Mouse (Mus musculus) layer of hippocampus, postnatal 14 days (tissue): ENCODE results near the gene Ehmt2. TPM values are rescaled to one million over a fixed set of nuclear protein-coding genes. Genes with fewer than 3 reads are reported as not detected.
"Not testable (repeated sequence)": the region's sequence is repeated elsewhere in the genome, so short reads cannot be mapped to it uniquely, and the experiment has no call there.

Source experiments
- DNase-seq, 2 experiments: peaks; one replicate each; pipeline ENCODE4 v3.0.0; 2021 to 2022; ENCODE audit warnings: low spot score in 2 of 2, mixed read lengths in 1 of 2
- microRNA-seq, 2 experiments: library from miRNA; unstranded; fragments of <30 nt; microRNA quantifications; one replicate each; pipeline ENCODE4 v1.2.0; 2021
- total RNA-seq, 2 experiments: library from RNA; stranded (reverse); gene quantifications; 2 replicates each; pipeline ENCODE4 v1.2.3; 2021

Ehmt2 gene
- total RNA-seq, 2 experiments from 2014 or later, result 168 to 173 TPM

GRCm38 (mm10) chr17:34951636-34952377 is 53.5 kb downstream of the Ehmt2 start:
- DNase-seq, result no peak

- peak; percentile 82 to 84 for DNase-seq
Measured at GRCm38 (mm10) chr17:34952378-34953040, 54.2 kb downstream of the Ehmt2 start.

- no peak for DNase-seq
Measured at GRCm38 (mm10) chr17:34953258-34953657, 55.0 kb downstream of the Ehmt2 start.

- no peak for DNase-seq
Measured at GRCm38 (mm10) chr17:34953904-34954303, 55.6 kb downstream of the Ehmt2 start.

GRCm38 (mm10) chr17:34954831-34955230 is 56.6 kb downstream of the Ehmt2 start:
- no peak for DNase-seq

- no peak for DNase-seq
Measured at GRCm38 (mm10) chr17:34955884-34956283, 57.6 kb downstream of the Ehmt2 start.

- no peak for DNase-seq
Measured at GRCm38 (mm10) chr17:34956340-34956739, 58.1 kb downstream of the Ehmt2 start.

GRCm38 (mm10) chr17:34957291-34957690 is 59.0 kb downstream of the Ehmt2 start:
- not testable (repeated sequence) for DNase-seq

- DNase-seq, result not testable (repeated sequence)
Measured at GRCm38 (mm10) chr17:34957966-34958365, 59.7 kb downstream of the Ehmt2 start.

GRCm38 (mm10) chr17:34958734-34959129 is 60.5 kb downstream of the Ehmt2 start:
- not testable (repeated sequence) for DNase-seq

GRCm38 (mm10) chr17:34959130-34959778 is 61.0 kb downstream of the Ehmt2 start, which contains the start of gene Hspa1b:
Hspa1b (minus strand) TSS chr17:34959238.
- peak; percentile 73 to 75 for DNase-seq

- DNase-seq, result no peak
Measured at GRCm38 (mm10) chr17:34959881-34960515, 61.7 kb downstream of the Ehmt2 start.

GRCm38 (mm10) chr17:34960702-34961493 is 62.6 kb downstream of the Ehmt2 start:
- DNase-seq, result no peak

- DNase-seq, result no peak
Measured at GRCm38 (mm10) chr17:34962125-34962524, 63.9 kb downstream of the Ehmt2 start.

- DNase-seq, result no peak
Measured at GRCm38 (mm10) chr17:34962841-34963240, 64.6 kb downstream of the Ehmt2 start.

Small RNA genes lying within 50 kb of the gene (microRNA-seq; reads per million reads assigned to microRNA genes)
- gene Mir6972, result 0 reads per million in 2 experiments

Other genes with a start within 250 kb of the Ehmt2 start
- gene Tnxb, start 227.9 kb upstream of the Ehmt2 start, total RNA-seq, result 1 to 10 TPM; 4.6 to 5.4 TPM
- 10 to 100 TPM; 11.6 to 14.0 TPM for gene C4b, start 154.6 kb upstream of the Ehmt2 start, total RNA-seq
- gene Cyp21a1, start 93.9 kb upstream of the Ehmt2 start, total RNA-seq, result not detected
- gene Stk19, start 61.5 kb upstream of the Ehmt2 start, total RNA-seq, result 10 to 100 TPM; 59.6 to 62.9 TPM
- gene Dxo, start 61.5 kb upstream of the Ehmt2 start, total RNA-seq, result 10 to 100 TPM; 35.9 to 39.3 TPM
- gene Skiv2l, start 48.3 kb upstream of the Ehmt2 start, total RNA-seq, result 10 to 100 TPM; 70.8 to 76.4 TPM
- gene Nelfe, start 48.1 kb upstream of the Ehmt2 start, total RNA-seq, result 10 to 100 TPM; 29.6 to 30.9 TPM
- gene Cfb, start 36.0 kb upstream of the Ehmt2 start, total RNA-seq, result under 1 TPM in 1 of 2 experiments, not detected in 1; 0.23 TPM
- gene Zbtb12, start 19.0 kb upstream of the Ehmt2 start, total RNA-seq, result 1 to 10 TPM; 6.4 to 8.1 TPM
- not detected for gene Gm20547, start 16.4 kb upstream of the Ehmt2 start, total RNA-seq
- gene C2, start 204 bp upstream of the Ehmt2 start, total RNA-seq, result 1 to 10 TPM; 2.0 to 3.7 TPM
- gene Slc44a4, start 16.0 kb downstream of the Ehmt2 start, total RNA-seq, result under 1 TPM; 0.18 to 0.38 TPM
- 10 to 100 TPM; 31.9 to 32.9 TPM for gene Neu1, start 32.8 kb downstream of the Ehmt2 start, total RNA-seq
- 10 to 100 TPM; 12.5 TPM for gene Hspa1b, start 60.8 kb downstream of the Ehmt2 start, total RNA-seq
- gene Gm20481, start 71.4 kb downstream of the Ehmt2 start, total RNA-seq, result not detected
- 10 to 100 TPM; 12.4 to 13.1 TPM for gene Hspa1a, start 73.7 kb downstream of the Ehmt2 start, total RNA-seq
- gene Hspa1l, start 74.2 kb downstream of the Ehmt2 start, total RNA-seq, result under 1 TPM; 0.38 to 0.44 TPM
- gene Lsm2, start 83.4 kb downstream of the Ehmt2 start, total RNA-seq, result 10 to 100 TPM; 19.4 to 25.0 TPM
- gene Vars, start 102.5 kb downstream of the Ehmt2 start, total RNA-seq, result 10 to 100 TPM; 52.9 to 55.9 TPM
- under 1 TPM; 0.14 to 0.21 TPM for gene Vwa7, start 118.1 kb downstream of the Ehmt2 start, total RNA-seq
- gene Sapcd1, start 129.5 kb downstream of the Ehmt2 start, total RNA-seq, result 1 to 10 TPM; 1.8 to 2.6 TPM
- 1 to 10 TPM in 1 of 2 experiments, under 1 TPM in 1; 0.79 to 1.9 TPM for gene Msh5, start 148.3 kb downstream of the Ehmt2 start, total RNA-seq
- gene Clic1, start 151.5 kb downstream of the Ehmt2 start, total RNA-seq, result 10 to 100 TPM; 11.7 to 14.8 TPM
- gene Ddah2, start 160.6 kb downstream of the Ehmt2 start, total RNA-seq, result 10 to 100 TPM; 26.4 to 33.1 TPM
- not detected for gene Ly6g6c, start 166.9 kb downstream of the Ehmt2 start, total RNA-seq
- gene Mpig6b, start 167.7 kb downstream of the Ehmt2 start, total RNA-seq, result not detected
- 1 to 10 TPM; 1.6 to 1.8 TPM for gene Ly6g6e, start 178.4 kb downstream of the Ehmt2 start, total RNA-seq
- gene Ly6g6d, start 179.6 kb downstream of the Ehmt2 start, total RNA-seq, result 1 to 10 TPM; 1.2 to 2.6 TPM
- not detected for gene Ly6g6f, start 187.1 kb downstream of the Ehmt2 start, total RNA-seq
- gene Abhd16a, start 190.8 kb downstream of the Ehmt2 start, total RNA-seq, result 10 to 100 TPM; 88.8 to 93.0 TPM
- not detected for gene Ly6g5c, start 209.8 kb downstream of the Ehmt2 start, total RNA-seq
- gene Ly6g5b, start 217.0 kb downstream of the Ehmt2 start, total RNA-seq, result under 1 TPM; 0.67 to 0.74 TPM
- 10 to 100 TPM; 10.2 to 13.2 TPM for gene Gpank1, start 223.0 kb downstream of the Ehmt2 start, total RNA-seq
- gene Csnk2b, start 223.6 kb downstream of the Ehmt2 start, total RNA-seq, result 100 to 1,000 TPM; 174 to 179 TPM
- gene D17H6S53E, start 227.9 kb downstream of the Ehmt2 start, total RNA-seq, result 10 to 100 TPM; 20.8 to 26.1 TPM
- not detected for gene Apom, start 233.6 kb downstream of the Ehmt2 start, total RNA-seq
- 100 to 1,000 TPM; 289 TPM for gene Bag6, start 236.7 kb downstream of the Ehmt2 start, total RNA-seq